Mouse (Mus musculus): Measurements from ENCODE around the gene BC025446.

DNA sequence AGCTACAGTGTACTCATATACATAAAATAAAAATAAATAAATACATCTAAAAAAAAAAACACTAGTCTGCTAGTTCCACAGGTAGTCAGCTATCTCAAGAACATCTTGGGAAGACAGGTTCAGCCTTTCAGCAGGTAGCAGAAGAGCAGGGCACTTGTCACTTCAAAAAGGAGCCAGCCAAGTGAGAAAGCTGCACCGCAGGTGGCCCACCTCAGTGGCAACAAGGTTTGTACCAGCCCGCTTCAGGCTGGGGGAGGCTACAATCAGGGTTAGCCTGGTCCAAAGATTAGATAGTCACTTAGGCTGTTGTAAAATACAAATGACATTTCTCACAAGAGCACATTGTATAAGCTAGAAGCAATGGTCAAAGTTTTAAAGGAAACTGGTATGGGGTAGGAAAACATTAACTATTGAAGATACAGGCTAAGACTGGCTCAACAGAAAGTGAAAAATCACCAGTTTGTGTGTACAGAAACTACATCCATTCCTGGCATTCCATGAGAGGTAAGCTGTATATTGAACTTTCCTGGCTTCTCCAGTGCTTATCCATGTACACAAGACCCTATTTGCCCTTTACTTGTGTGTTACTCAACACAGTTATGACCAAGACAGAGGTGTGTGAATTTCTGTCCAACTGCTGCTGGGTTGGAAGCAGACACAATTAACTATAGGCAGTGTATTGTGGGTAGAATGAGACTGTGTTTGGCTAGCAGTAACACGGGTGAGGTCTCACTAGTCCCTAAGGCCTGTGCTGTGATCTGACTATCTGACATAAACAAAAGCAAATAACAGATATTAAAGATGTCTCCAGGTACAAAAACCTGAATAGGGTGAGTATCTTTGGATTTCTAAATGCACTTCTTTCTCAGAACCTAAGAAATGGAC is 26.8 kb downstream of the BC025446 start:
- TF ChIP-seq TAL1 (IDR thresholded peaks at IDR 0.05; ENCODE audit: low read length) (no peak), GATA1 (IDR thresholded peaks at IDR 0.05; ENCODE audit: low read length) (no peak)

All from erythroblast, embryonic 14.5 days (primary cell).